Mouse (Mus musculus) splenic B cell, adult 2 months (primary cell): ENCODE data around the gene Shf.
"Not testable (repeated sequence)": the region's sequence is repeated elsewhere in the genome, so short reads cannot be mapped to it uniquely, and the experiment has no call there.

ENCODE experiments used
- DNase-seq: peaks from one replicate; pipeline ENCODE4 v3.0.0-alpha.2; 2011; ENCODE audit warnings: low read depth, low spot score
- H3K27me3 ChIP-seq: 2 replicates; pipeline ENCODE4 v1.6.1; 2012; ENCODE audit warnings: mild to moderate bottlenecking, low read length, moderate library complexity, mixed read lengths; ENCODE audit not compliant: control insufficient read depth, poor library complexity, insufficient read depth, severe bottlenecking
- H3K36me3 ChIP-seq: 2 replicates; pipeline ENCODE4 v1.6.1; 2012; ENCODE audit warnings: mild to moderate bottlenecking, low read length, moderate library complexity, mixed read lengths; ENCODE audit not compliant: control insufficient read depth, poor library complexity, insufficient read depth, severe bottlenecking

The Shf gene

GRCm38 (mm10) chr2:122347257-122347656 lies 21.7 kb downstream of the Shf start:
- no peaks in the 10 kb centered on the region for H3K36me3 ChIP-seq
- H3K27me3 ChIP-seq, result no peaks in the 10 kb centered on the region
- no peak for DNase-seq

- not testable (repeated sequence) for H3K27me3 ChIP-seq, H3K36me3 ChIP-seq, DNase-seq
Observed at GRCm38 (mm10) chr2:122346164-122346563, 22.8 kb downstream of the Shf start.

- Histone ChIP-seq H3K36me3 (no peaks in the 10 kb centered on the region), H3K27me3 (no peaks in the 10 kb centered on the region)
- DNase-seq, result no peak
Observed at GRCm38 (mm10) chr2:122345106-122345893, 23.7 kb downstream of the Shf start.

GRCm38 (mm10) chr2:122337291-122337690 lies 31.7 kb downstream of the Shf start:
- H3K36me3 ChIP-seq, result no peaks in the 10 kb centered on the region
- DNase-seq, result no peak
- H3K27me3 ChIP-seq, result no peaks in the 10 kb centered on the region

GRCm38 (mm10) chr2:122334170-122334569 lies 34.8 kb downstream of the Shf start:
- Histone ChIP-seq H3K36me3 (no peaks in the 10 kb centered on the region), H3K27me3 (no peaks in the 10 kb centered on the region)
- DNase-seq, result no peak

- H3K36me3 ChIP-seq, result no peaks in the 10 kb centered on the region
- no peak for DNase-seq
- no peaks in the 10 kb centered on the region for H3K27me3 ChIP-seq
Observed at GRCm38 (mm10) chr2:122332222-122332621, 36.7 kb downstream of the Shf start.

- DNase-seq, H3K27me3 ChIP-seq, H3K36me3 ChIP-seq: not testable (repeated sequence)
Observed at GRCm38 (mm10) chr2:122330317-122330716, 38.6 kb downstream of the Shf start.

- DNase-seq, result no peak
- no peaks in the 10 kb centered on the region for H3K36me3 ChIP-seq
- no peaks in the 10 kb centered on the region for H3K27me3 ChIP-seq
Observed at GRCm38 (mm10) chr2:122327986-122328385, 41.0 kb downstream of the Shf start.

- no peaks in the 10 kb centered on the region; the same call in none of the 2 replicates for H3K27me3 ChIP-seq
- H3K36me3 ChIP-seq, result no peaks in the 10 kb centered on the region
- DNase-seq, result no peak
Observed at GRCm38 (mm10) chr2:122325361-122325760, 43.6 kb downstream of the Shf start.

GRCm38 (mm10) chr2:122324586-122324985 lies 44.4 kb downstream of the Shf start:
- no peaks in the 10 kb centered on the region; the same call in none of the 2 replicates for H3K27me3 ChIP-seq
- no peaks in the 10 kb centered on the region for H3K36me3 ChIP-seq
- no peak for DNase-seq

- Histone ChIP-seq H3K36me3 (no peaks in the 10 kb centered on the region), H3K27me3 (no peaks in the 10 kb centered on the region; the same call in none of the 2 replicates)
- DNase-seq, result no peak
Observed at GRCm38 (mm10) chr2:122323960-122324359, 45.0 kb downstream of the Shf start.

GRCm38 (mm10) chr2:122317384-122317783 lies 51.6 kb downstream of the Shf start:
- Histone ChIP-seq H3K36me3 (no peaks in the 10 kb centered on the region), H3K27me3 (no peaks in the 10 kb centered on the region; the same call in 1 of the 2 replicates)
- no peak for DNase-seq

GRCm38 (mm10) chr2:122315372-122315771 lies 53.6 kb downstream of the Shf start, which contains the start of gene Duox1:
Gene Duox1, plus strand, starts transcription at chr2:122315672.
- Histone ChIP-seq H3K36me3 (no peaks in the 10 kb centered on the region), H3K27me3 (no peaks in the 10 kb centered on the region)
- no peak for DNase-seq

- no peak for DNase-seq
- no peaks in the 10 kb centered on the region for H3K36me3 ChIP-seq
- no peaks in the 10 kb centered on the region for H3K27me3 ChIP-seq
Observed at GRCm38 (mm10) chr2:122313536-122313935, 55.4 kb downstream of the Shf start, which contains the start of gene Duoxa1. Gene Duoxa1, minus strand, starts transcription at chr2:122313730.

GRCm38 (mm10) chr2:122312722-122313417 lies 56.1 kb downstream of the Shf start:
- DNase-seq, result peak; percentile 75
- no peaks in the 10 kb centered on the region for H3K36me3 ChIP-seq
- no peaks in the 10 kb centered on the region for H3K27me3 ChIP-seq
